Mouse (Mus musculus): ENCODE measurements at regions not wholly inside any gene's neighbourhood (a gene's known extent, or its start where the extent isn't known, plus 50 kb on each side); places are given as distances from the start of the nearest gene placed in this dataset.
A peak's percentile ranks its signal among the peaks of the same experiment; 100 is the strongest.
"Not testable (repeated sequence)": the region's sequence is repeated elsewhere in the genome, so short reads cannot be mapped to it uniquely, and the experiment has no call there.

GRCm38 (mm10) chr14:45805950-45806349, 148.0 kb upstream of the Ddhd1 start:
- DNase-seq (ENCODE audit: low spot score in 2 of 2), result no peak

GRCm38 (mm10) chr14:45806726-45807280, 148.9 kb upstream of the Ddhd1 start:
- no peak for DNase-seq (ENCODE audit: low spot score in 2 of 2)

- no peak for DNase-seq (ENCODE audit: low spot score in 2 of 2)
These were observed 149.8 kb upstream of the Ddhd1 start for GRCm38 (mm10) chr14:45807767-45808166.

GRCm38 (mm10) chr14:45809491-45809890, 151.5 kb upstream of the Ddhd1 start:
- no peak for DNase-seq (ENCODE audit: low spot score in 2 of 2)

GRCm38 (mm10) chr14:45810101-45810500, 152.2 kb upstream of the Ddhd1 start:
- DNase-seq (ENCODE audit: low spot score in 2 of 2), result no peak

GRCm38 (mm10) chr14:45810630-45811029, 152.7 kb upstream of the Ddhd1 start:
- DNase-seq (ENCODE audit: low spot score in 2 of 2), result no peak

GRCm38 (mm10) chr14:45815598-45815997, 157.7 kb upstream of the Ddhd1 start:
- DNase-seq (ENCODE audit: low spot score in 2 of 2), result no peak

- DNase-seq (ENCODE audit: low spot score in 2 of 2), result not testable (repeated sequence)
These were observed 158.7 kb upstream of the Ddhd1 start for GRCm38 (mm10) chr14:45816611-45817010.

GRCm38 (mm10) chr14:45817756-45818155, 159.8 kb upstream of the Ddhd1 start:
- DNase-seq (ENCODE audit: low spot score in 2 of 2), result no peak

- DNase-seq (ENCODE audit: low spot score in 2 of 2), result no peak
These were observed 166.7 kb upstream of the Ddhd1 start for GRCm38 (mm10) chr14:45824601-45825000.

GRCm38 (mm10) chr14:45826023-45826422, 168.1 kb upstream of the Ddhd1 start:
- DNase-seq (ENCODE audit: low spot score in 2 of 2), result no peak

- no peak for DNase-seq (ENCODE audit: low spot score in 2 of 2)
These were observed 169.2 kb upstream of the Ddhd1 start for GRCm38 (mm10) chr14:45827096-45827495.

- DNase-seq (ENCODE audit: low spot score in 2 of 2), result no peak
These were observed 172.5 kb upstream of the Ddhd1 start for GRCm38 (mm10) chr14:45830457-45830856.

- DNase-seq (ENCODE audit: low spot score in 2 of 2), result no peak
These were observed 179.1 kb upstream of the Ddhd1 start for GRCm38 (mm10) chr14:45837039-45837438.

- no peak for DNase-seq (ENCODE audit: low spot score in 2 of 2)
These were observed 185.9 kb upstream of the Ddhd1 start for GRCm38 (mm10) chr14:45843829-45844228.

GRCm38 (mm10) chr14:45850588-45850987, 192.6 kb upstream of the Ddhd1 start:
- DNase-seq (ENCODE audit: low spot score in 2 of 2), result no peak

- peak in 1 of 2 experiments; percentile 9 for DNase-seq (ENCODE audit: low spot score in 2 of 2)
These were observed 220.5 kb upstream of the Ddhd1 start for GRCm38 (mm10) chr14:45878428-45878827.

GRCm38 (mm10) chr14:45920783-45921182, 262.8 kb upstream of the Ddhd1 start:
- no peak for DNase-seq (ENCODE audit: low spot score in 2 of 2)

- DNase-seq (ENCODE audit: low spot score in 2 of 2), result no peak
These were observed 285.6 kb upstream of the Ddhd1 start for GRCm38 (mm10) chr14:45943581-45943980.

- DNase-seq (ENCODE audit: low spot score in 2 of 2), result no peak
These were observed 286.2 kb upstream of the Ddhd1 start for GRCm38 (mm10) chr14:45944101-45944500.

- no peak for DNase-seq (ENCODE audit: low spot score in 2 of 2)
These were observed 286.6 kb upstream of the Ddhd1 start for GRCm38 (mm10) chr14:45944506-45944905.

- no peak for DNase-seq (ENCODE audit: low spot score in 2 of 2)
These were observed 298.7 kb upstream of the Ddhd1 start for GRCm38 (mm10) chr14:45956624-45957023.

GRCm38 (mm10) chr14:45962474-45962873, 304.5 kb upstream of the Ddhd1 start:
- DNase-seq (ENCODE audit: low spot score in 2 of 2), result no peak

- DNase-seq (ENCODE audit: low spot score in 2 of 2), result no peak
These were observed 306.1 kb upstream of the Ddhd1 start for GRCm38 (mm10) chr14:45964043-45964442.
